Comparison of ENCODE assay signal across 27 mouse cellular contexts in the genomic region with DNA sequence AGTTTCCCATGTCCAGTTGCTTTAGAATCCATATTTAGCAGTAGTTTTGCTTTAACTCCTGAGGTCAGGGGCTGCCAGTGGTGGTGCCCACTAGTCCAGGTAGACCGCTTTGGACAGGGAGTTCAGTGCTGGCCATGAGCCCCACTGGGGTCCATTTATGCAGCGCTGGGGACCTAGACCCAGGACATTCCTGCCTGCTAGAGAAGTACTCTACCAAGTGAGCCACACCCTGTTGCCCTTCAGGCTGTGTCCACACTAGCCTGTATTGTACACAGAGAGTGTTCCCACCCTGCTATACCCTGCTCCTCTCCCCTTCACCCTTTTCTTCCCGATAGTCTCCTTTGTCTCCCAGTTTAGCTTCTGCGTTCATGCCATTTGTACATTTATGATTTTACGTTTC. TPM values are rescaled to one million over a fixed set of nuclear protein-coding genes. Genes with fewer than 3 reads are reported as not detected.
DNase-seq lines count a peak whose midpoint lies in the region; ATAC-seq and TF ChIP-seq lines count a peak whose summit lies in the region.
"Had no signal": no experiment of that assay in that cellular context is flagged by ENCODE, and none has a peak within 500 bp of the region (broad histone marks: within the 10 kb centered on the region; RNA-seq: fewer than 3 reads in every experiment).

No protein-coding gene starts in this region.

- peak; percentile 11 for DNase-seq in neural tube, embryonic 10.5 days (ENCODE audit: extremely low spot score, low spot score)
- DNase-seq in lung, postnatal 0 days (ENCODE audit: low spot score): peak; percentile 59
- DNase-seq in stomach, postnatal 0 days (ENCODE audit: low spot score): peak; percentile 22
- DNase-seq in frontal cortex, postnatal 14 days (ENCODE audit: low spot score in 2 of 2): no peak
- DNase-seq: adrenal gland, postnatal 14 days; cerebellum, adult 11-12 months; cerebellum, postnatal 10 days; gastrocnemius, postnatal 10 days; kidney, adult 2 months; kidney, postnatal 36 days; left cerebral cortex, postnatal 4 days; liver, postnatal 0 days; midbrain, embryonic 14.5 days; right cerebral cortex, adult 18-20 months; spleen, adult 18-20 months; thymus, postnatal 14 days had no signal

- no peaks in the 10 kb centered on the region for H3K36me3 ChIP-seq in intestine, embryonic 15.5 days
- H3K36me3 ChIP-seq in intestine, embryonic 16.5 days (ENCODE audit: control insufficient read depth, insufficient read depth, low read length): no peaks in the 10 kb centered on the region
- no peaks in the 10 kb centered on the region for H3K36me3 ChIP-seq in neural tube, embryonic 15.5 days
- H3K36me3 ChIP-seq in lung, postnatal 0 days (ENCODE audit: insufficient read depth, low read length): no peaks in the 10 kb centered on the region
- no peaks in the 10 kb centered on the region for H3K36me3 ChIP-seq in stomach, postnatal 0 days (ENCODE audit: control insufficient read depth, insufficient read depth, low read length)
- H3K36me3 ChIP-seq: embryonic facial prominence, embryonic 13.5 days; heart, embryonic 10.5 days; heart, embryonic 15.5 days; hindbrain, embryonic 12.5 days; liver, embryonic 12.5 days had no signal

- H3K9ac ChIP-seq in intestine, embryonic 15.5 days: no peak overlapping the region
- no peak overlapping the region for H3K9ac ChIP-seq in intestine, embryonic 16.5 days (ENCODE audit: low read depth, low read length)
- H3K9ac ChIP-seq in neural tube, embryonic 15.5 days (replicated peaks): no peak overlapping the region
- no peak overlapping the region for H3K9ac ChIP-seq in lung, postnatal 0 days (replicated peaks; ENCODE audit: low read depth)
- no peak overlapping the region for H3K9ac ChIP-seq in stomach, postnatal 0 days (ENCODE audit: low read length)
- H3K9ac ChIP-seq: embryonic facial prominence, embryonic 13.5 days; heart, embryonic 15.5 days; hindbrain, embryonic 12.5 days; liver, embryonic 12.5 days; liver, postnatal 0 days had no signal

- TF ChIP-seq EP300 in lung, postnatal 0 days (IDR thresholded peaks at IDR 0.05): no peak
- TF ChIP-seq EP300 in stomach, postnatal 0 days (optimal IDR thresholded peaks at IDR 0.05): no peak

- H3K4me1 ChIP-seq in intestine, embryonic 15.5 days (replicated peaks): peaks cover 6% of the 10 kb centered on the region; the same call in 1 of the 2 replicates
- H3K4me1 ChIP-seq in intestine, embryonic 16.5 days (ENCODE audit: control insufficient read depth, insufficient read depth, low read length): no peaks in the 10 kb centered on the region
- H3K4me1 ChIP-seq in neural tube, embryonic 15.5 days: peaks cover 4% of the 10 kb centered on the region; the same call in 1 of the 2 replicates
- H3K4me1 ChIP-seq in lung, postnatal 0 days (ENCODE audit: insufficient read depth, low read depth, low read length): peaks cover 5% of the 10 kb centered on the region
- H3K4me1 ChIP-seq in stomach, postnatal 0 days (replicated peaks; ENCODE audit: control insufficient read depth, insufficient read depth): no peaks in the 10 kb centered on the region; the same call in 1 of the 2 replicates

- WGBS in intestine, embryonic 15.5 days: 70% methylated on average over 5 of the region's 5 CpGs
- 70% methylated on average over 5 of the region's 5 CpGs for WGBS in intestine, embryonic 16.5 days
- 84% methylated on average over 5 of the region's 5 CpGs for WGBS in neural tube, embryonic 15.5 days
- WGBS in lung, postnatal 0 days: 70% methylated on average over 5 of the region's 5 CpGs
- 69% methylated on average over 5 of the region's 5 CpGs for WGBS in stomach, postnatal 0 days

- H3K27ac ChIP-seq in intestine, embryonic 15.5 days: no peak overlapping the region
- H3K27ac ChIP-seq in intestine, embryonic 16.5 days (ENCODE audit: low read length): no peak overlapping the region
- no peak overlapping the region for H3K27ac ChIP-seq in neural tube, embryonic 15.5 days (replicated peaks)
- no peak overlapping the region for H3K27ac ChIP-seq in lung, postnatal 0 days (ENCODE audit: low read length)
- H3K27ac ChIP-seq in stomach, postnatal 0 days (replicated peaks): no peak overlapping the region
- H3K27ac ChIP-seq: embryonic facial prominence, embryonic 13.5 days; heart, embryonic 10.5 days; heart, embryonic 15.5 days; hindbrain, embryonic 12.5 days; hindbrain, postnatal 0 days; liver, embryonic 12.5 days had no signal

- H3K27me3 ChIP-seq in intestine, embryonic 15.5 days (replicated peaks): no peaks in the 10 kb centered on the region
- no peaks in the 10 kb centered on the region for H3K27me3 ChIP-seq in intestine, embryonic 16.5 days (replicated peaks; ENCODE audit: control insufficient read depth, insufficient read depth, low read length)
- no peaks in the 10 kb centered on the region for H3K27me3 ChIP-seq in neural tube, embryonic 15.5 days (replicated peaks)
- no peaks in the 10 kb centered on the region for H3K27me3 ChIP-seq in lung, postnatal 0 days (replicated peaks; ENCODE audit: insufficient read depth, low read length)
- no peaks in the 10 kb centered on the region for H3K27me3 ChIP-seq in stomach, postnatal 0 days (ENCODE audit: control insufficient read depth, insufficient read depth, low read length)
- H3K27me3 ChIP-seq: embryonic facial prominence, embryonic 13.5 days; heart, embryonic 15.5 days; hindbrain, embryonic 12.5 days; liver, embryonic 12.5 days had no signal

- peak; percentile 61; the same call in 1 of the 2 replicates for ATAC-seq in intestine, embryonic 15.5 days
- ATAC-seq in intestine, embryonic 16.5 days: no peak
- ATAC-seq in neural tube, embryonic 15.5 days (ENCODE audit: low FRiP score): no peak
- ATAC-seq in lung, postnatal 0 days: peak; percentile 87
- peak; percentile 67; the same call in 1 of the 2 replicates for ATAC-seq in stomach, postnatal 0 days (ENCODE audit: low FRiP score, low TSS enrichment)
- ATAC-seq: CD4-positive, CD25-positive, alpha-beta regulatory T cell, adult 4 months; forebrain, embryonic 16.5 days; hindbrain, postnatal 0 days; liver, embryonic 12.5 days; liver, postnatal 0 days had no signal

- H3K9me3 ChIP-seq in intestine, embryonic 15.5 days: no peaks in the 10 kb centered on the region
- H3K9me3 ChIP-seq in intestine, embryonic 16.5 days (ENCODE audit: control insufficient read depth, low read length): no peaks in the 10 kb centered on the region
- H3K9me3 ChIP-seq in neural tube, embryonic 15.5 days (replicated peaks): no peaks in the 10 kb centered on the region
- H3K9me3 ChIP-seq in lung, postnatal 0 days (ENCODE audit: low read length): no peaks in the 10 kb centered on the region
- no peaks in the 10 kb centered on the region for H3K9me3 ChIP-seq in stomach, postnatal 0 days (ENCODE audit: control insufficient read depth, low read length)
- H3K9me3 ChIP-seq: embryonic facial prominence, embryonic 13.5 days; heart, embryonic 10.5 days; heart, embryonic 15.5 days; hindbrain, embryonic 12.5 days; liver, embryonic 12.5 days had no signal

- no peak overlapping the region for H3K4me2 ChIP-seq in intestine, embryonic 15.5 days (replicated peaks)
- H3K4me2 ChIP-seq in intestine, embryonic 16.5 days (ENCODE audit: low read depth, low read length): no peak overlapping the region
- no peak overlapping the region for H3K4me2 ChIP-seq in neural tube, embryonic 15.5 days
- H3K4me2 ChIP-seq in lung, postnatal 0 days (replicated peaks; ENCODE audit: low read depth, low read length): 0 out of 2 replicates have a peak overlapping the region, but pooled peaks have one; percentile 3
- no peak overlapping the region for H3K4me2 ChIP-seq in stomach, postnatal 0 days (replicated peaks; ENCODE audit: low read depth)
- H3K4me2 ChIP-seq: embryonic facial prominence, embryonic 13.5 days; heart, embryonic 15.5 days; hindbrain, embryonic 12.5 days; liver, embryonic 12.5 days had no signal

- TF ChIP-seq CTCF in lung, postnatal 0 days (IDR thresholded peaks at IDR 0.05): no peak
- TF ChIP-seq CTCF in stomach, postnatal 0 days (IDR thresholded peaks at IDR 0.05; ENCODE audit: low read depth): no peak

- no peak overlapping the region for H3K4me3 ChIP-seq in intestine, embryonic 15.5 days (replicated peaks)
- no peak overlapping the region for H3K4me3 ChIP-seq in intestine, embryonic 16.5 days (ENCODE audit: low read length)
- H3K4me3 ChIP-seq in neural tube, embryonic 15.5 days (replicated peaks): no peak overlapping the region
- H3K4me3 ChIP-seq in lung, postnatal 0 days (ENCODE audit: low read depth, low read length): no peak overlapping the region
- no peak overlapping the region for H3K4me3 ChIP-seq in stomach, postnatal 0 days (ENCODE audit: low read depth, low read length)
- H3K4me3 ChIP-seq: embryonic facial prominence, embryonic 13.5 days; heart, embryonic 10.5 days; heart, embryonic 15.5 days; hindbrain, embryonic 12.5 days; liver, embryonic 12.5 days had no signal

RNA-seq across cellular contexts. Expression of gene Plcb4, which starts 28.8 kb away (rescaled TPM):
- 12.7 and 12.9 TPM in 2 replicates for polyA plus RNA-seq in intestine, embryonic 15.5 days (2015; fragmentation: Nextera tagmentation; extraction: Ambion mirVana)
- 6.9 and 7.4 TPM in 2 replicates for polyA plus RNA-seq in intestine, embryonic 16.5 days (2015; fragmentation: Nextera tagmentation; extraction: Ambion mirVana)
- 34.5 and 35.5 TPM in 2 replicates for polyA plus RNA-seq in neural tube, embryonic 15.5 days (2015; fragmentation: Nextera tagmentation; extraction: Ambion mirVana)
- polyA plus RNA-seq in lung, postnatal 0 days (2015; fragmentation: Nextera tagmentation; extraction: Ambion mirVana): 13.8 and 17.5 TPM in 2 replicates
- polyA plus RNA-seq in stomach, postnatal 0 days (2015; fragmentation: Nextera tagmentation; extraction: Ambion mirVana): 12.9 and 14.4 TPM in 2 replicates

Comparison
In these comparisons a context has a peak if more than half of its experiments do, and no peak if none do; other contexts are left out.
1. ATAC-seq: peak in intestine, embryonic 15.5 days (single experiment), lung, postnatal 0 days (single experiment) and stomach, postnatal 0 days (single experiment); none in intestine, embryonic 16.5 days (single experiment) and neural tube, embryonic 15.5 days (single experiment).
2. DNase-seq: peak in neural tube, embryonic 10.5 days (single experiment), lung, postnatal 0 days (single experiment) and stomach, postnatal 0 days (single experiment); none in frontal cortex, postnatal 14 days (0 of 2).